Mouse (Mus musculus) heart, embryonic 11.5 days (tissue): ENCODE results near the gene Katnb1. TPM values are rescaled to one million over a fixed set of nuclear protein-coding genes. Genes with fewer than 3 reads are reported as not detected.

Experiments used
- ATAC-seq: fragments of 200-750 bp; cut with Nextera tagmentation; replicated peaks from 2 replicates; pipeline ENCODE4 v1.8.0; 2017; ENCODE audit warnings: moderate library complexity; ENCODE audit not compliant: insufficient number of reproducible peaks, low FRiP score, low TSS enrichment
- H3K27ac ChIP-seq: fragments of 300-500 bp; sonication (generic); 2 replicates; pipeline ENCODE4 v1.5.1; 2014; ENCODE audit warnings: mild to moderate bottlenecking, low read depth, low read length
- H3K27me3 ChIP-seq: fragments of 300-500 bp; sonication (generic); 2 replicates; pipeline ENCODE4 v1.6.1; 2014; ENCODE audit warnings: mild to moderate bottlenecking, low read length, mixed read lengths; ENCODE audit not compliant: control insufficient read depth, insufficient read depth
- H3K36me3 ChIP-seq: fragments of 300-500 bp; sonication (generic); 2 replicates; pipeline ENCODE4 v1.6.1; 2014; ENCODE audit warnings: mild to moderate bottlenecking, low read length, moderate library complexity, mixed read lengths; ENCODE audit not compliant: control insufficient read depth, insufficient read depth
- H3K4me1 ChIP-seq: fragments of 300-500 bp; sonication (generic); 2 replicates; pipeline ENCODE4 v1.6.1; 2014; ENCODE audit warnings: low read length; ENCODE audit not compliant: control insufficient read depth, insufficient read depth
- H3K4me2 ChIP-seq: fragments of 300-500 bp; sonication (generic); 2 replicates; pipeline ENCODE4 v1.6.1; 2014; ENCODE audit warnings: mild to moderate bottlenecking, moderate library complexity
- H3K4me3 ChIP-seq: fragments of 300-500 bp; sonication (generic); 2 replicates; pipeline ENCODE4 v1.5.1; 2014; ENCODE audit warnings: low read depth, low read length
- H3K9ac ChIP-seq: fragments of 300-500 bp; sonication (generic); 2 replicates; pipeline ENCODE4 v1.6.1; 2014; ENCODE audit warnings: mild to moderate bottlenecking, low read depth, low read length, moderate library complexity
- H3K9me3 ChIP-seq: fragments of 300-500 bp; sonication (generic); replicated peaks from 2 replicates; pipeline ENCODE4 v1.6.1; 2016; ENCODE audit warnings: low read length; ENCODE audit not compliant: control insufficient read depth
- WGBS: fragments of 180-500 bp; shearing (Covaris S2); extraction: QIAGEN DNeasy Blood & Tissue Kit; methylation state at CpG from one replicate; pipeline ENCODE4 v1.1.7; 2014; ENCODE audit not compliant: insufficient replicate concordance; 5-methylcytosine and 5-hydroxymethylcytosine counted together
- polyA plus RNA-seq: library from polyadenylated mRNA; unstranded; fragments of >200 nt; fragmentation: Nextera tagmentation; extraction: Ambion mirVana; gene quantifications from 2 replicates; pipeline ENCODE4 v1.2.1, GENCODE M21; 2014

Katnb1 gene
- polyA plus RNA-seq, 1 experiment from 2014 or later: 18.3 TPM

GRCm38 (mm10) chr8:95139051-95139365, 58.0 kb downstream of the Katnb1 start:
- H3K27ac ChIP-seq: no peak overlapping the region
- no peak overlapping the region for H3K4me3 ChIP-seq
- H3K4me2 ChIP-seq: no peak overlapping the region
- H3K27me3 ChIP-seq: peaks cover 4% of the 10 kb centered on the region; the same call in 1 of the 2 replicates
- H3K9me3 ChIP-seq: no peaks in the 10 kb centered on the region
- no peaks in the 10 kb centered on the region for H3K36me3 ChIP-seq
- H3K4me1 ChIP-seq: peaks cover 29% of the 10 kb centered on the region
- 54% methylated on average over 1 of the region's 1 CpGs for WGBS
- ATAC-seq: no peak
- no peak overlapping the region for H3K9ac ChIP-seq

- Histone ChIP-seq H3K4me3 (no peak overlapping the region), H3K9me3 (no peaks in the 10 kb centered on the region), H3K9ac (0 out of 2 replicates have a peak overlapping the region, but pooled peaks have one; percentile 28), H3K36me3 (no peaks in the 10 kb centered on the region), H3K27ac (no peak overlapping the region), H3K27me3 (peaks cover 4% of the 10 kb centered on the region; the same call in 1 of the 2 replicates), H3K4me2 (peak overlapping the region; percentile 94), H3K4me1 (peaks cover 29% of the 10 kb centered on the region)
- 38% methylated on average over 5 of the region's 5 CpGs for WGBS
- ATAC-seq: no peak
Measured at GRCm38 (mm10) chr8:95140555-95140954, 59.6 kb downstream of the Katnb1 start.

GRCm38 (mm10) chr8:95141026-95141425, 60.0 kb downstream of the Katnb1 start:
- H3K9me3 ChIP-seq: no peaks in the 10 kb centered on the region
- peak overlapping the region; percentile 94 for H3K4me2 ChIP-seq
- ATAC-seq: no peak
- WGBS: 59% methylated on average over 1 of the region's 1 CpGs
- 0 out of 2 replicates have a peak overlapping the region, but pooled peaks have one; percentile 28 for H3K9ac ChIP-seq
- H3K36me3 ChIP-seq: no peaks in the 10 kb centered on the region
- no peak overlapping the region for H3K27ac ChIP-seq
- peaks cover 4% of the 10 kb centered on the region; the same call in 1 of the 2 replicates for H3K27me3 ChIP-seq
- H3K4me1 ChIP-seq: peaks cover 29% of the 10 kb centered on the region
- no peak overlapping the region; the same call in 1 of the 2 replicates for H3K4me3 ChIP-seq

- no peaks in the 10 kb centered on the region for H3K36me3 ChIP-seq
- peak overlapping the region; percentile 81 for H3K9ac ChIP-seq
- peaks cover 29% of the 10 kb centered on the region for H3K4me1 ChIP-seq
- peak overlapping the region; percentile 75 for H3K4me3 ChIP-seq
- H3K9me3 ChIP-seq: no peaks in the 10 kb centered on the region
- ATAC-seq: no peak
- WGBS: 3% methylated on average over 6 of the region's 6 CpGs
- peak overlapping the region; percentile 94 for H3K4me2 ChIP-seq
- peaks cover 4% of the 10 kb centered on the region; the same call in 1 of the 2 replicates for H3K27me3 ChIP-seq
- H3K27ac ChIP-seq: peak overlapping the region; percentile 48; the same call in 1 of the 2 replicates
Measured at GRCm38 (mm10) chr8:95141469-95142074, 60.6 kb downstream of the Katnb1 start.

GRCm38 (mm10) chr8:95142075-95142831, 61.3 kb downstream of the Katnb1 start:
- Histone ChIP-seq H3K4me3 (peak overlapping the region; percentile 75), H3K9me3 (no peaks in the 10 kb centered on the region), H3K4me1 (peaks cover 29% of the 10 kb centered on the region), H3K27ac (peak overlapping the region; percentile 50; the same call in 1 of the 2 replicates), H3K27me3 (no peaks in the 10 kb centered on the region; the same call in 1 of the 2 replicates), H3K36me3 (no peaks in the 10 kb centered on the region), H3K4me2 (peak overlapping the region; percentile 94), H3K9ac (peak overlapping the region; percentile 81)
- peak; percentile 28 for ATAC-seq
- WGBS: 1% methylated on average over 63 of the region's 66 CpGs

GRCm38 (mm10) chr8:95142985-95143804, 62.2 kb downstream of the Katnb1 start:
- 17% methylated on average over 17 of the region's 17 CpGs for WGBS
- Histone ChIP-seq H3K36me3 (no peaks in the 10 kb centered on the region), H3K27ac (peak overlapping the region; percentile 50; the same call in 1 of the 2 replicates), H3K27me3 (no peaks in the 10 kb centered on the region; the same call in 1 of the 2 replicates), H3K9me3 (no peaks in the 10 kb centered on the region), H3K4me3 (peak overlapping the region; percentile 75), H3K9ac (peak overlapping the region; percentile 36; the same call in 1 of the 2 replicates), H3K4me1 (peaks cover 24% of the 10 kb centered on the region), H3K4me2 (peak overlapping the region; percentile 94)
- peak; percentile 17 for ATAC-seq

- Histone ChIP-seq H3K4me3 (no peak overlapping the region), H3K27ac (no peak overlapping the region), H3K9ac (no peak overlapping the region), H3K4me1 (peaks cover 21% of the 10 kb centered on the region), H3K36me3 (no peaks in the 10 kb centered on the region), H3K9me3 (no peaks in the 10 kb centered on the region), H3K4me2 (no peak overlapping the region), H3K27me3 (no peaks in the 10 kb centered on the region; the same call in 1 of the 2 replicates)
- ATAC-seq: no peak
- 75% methylated on average over 6 of the region's 6 CpGs for WGBS
Measured at GRCm38 (mm10) chr8:95143805-95144630, 63.0 kb downstream of the Katnb1 start.
